Mouse (Mus musculus): ENCODE measurements at regions not wholly inside any gene's neighbourhood (a gene's known extent, or its start where the extent isn't known, plus 50 kb on each side); places are given as distances from the start of the nearest gene placed in this dataset.

- TF ChIP-seq POLR2A (IDR thresholded peaks at IDR 0.05; ENCODE audit: control insufficient read depth, low read depth, low read length) (no peak), CTCF (IDR thresholded peaks at IDR 0.05; ENCODE audit: control insufficient read depth, insufficient read depth, insufficient replicate concordance, low read depth, low read length) (no peak)
- H3K4me1 ChIP-seq (ENCODE audit: control insufficient read depth, insufficient read depth, low read length): no peaks in the 10 kb centered on the region
- H3K27me3 ChIP-seq (ENCODE audit: control insufficient read depth, insufficient read depth, low read length): no peaks in the 10 kb centered on the region
- H3K36me3 ChIP-seq (ENCODE audit: control insufficient read depth, insufficient read depth, low read length): no peaks in the 10 kb centered on the region
- H3K27ac ChIP-seq (ENCODE audit: control insufficient read depth, insufficient read depth, low read depth, low read length): no peak overlapping the region
- H3K4me3 ChIP-seq (ENCODE audit: control insufficient read depth, low read depth, low read length): no peak overlapping the region
These were observed 187.9 kb upstream of the Kcnip4 start for GRCm38 (mm10) chr5:49712607-49713006.

GRCm38 (mm10) chr5:49682156-49682555 lies 157.4 kb upstream of the Kcnip4 start:
- Histone ChIP-seq H3K36me3 (ENCODE audit: control insufficient read depth, insufficient read depth, low read length) (no peaks in the 10 kb centered on the region), H3K27ac (ENCODE audit: control insufficient read depth, insufficient read depth, low read depth, low read length) (no peak overlapping the region), H3K4me1 (ENCODE audit: control insufficient read depth, insufficient read depth, low read length) (no peaks in the 10 kb centered on the region), H3K4me3 (ENCODE audit: control insufficient read depth, low read depth, low read length) (no peak overlapping the region), H3K27me3 (ENCODE audit: control insufficient read depth, insufficient read depth, low read length) (no peaks in the 10 kb centered on the region)
- no peak for TF ChIP-seq CTCF (IDR thresholded peaks at IDR 0.05; ENCODE audit: control insufficient read depth, insufficient read depth, insufficient replicate concordance, low read depth, low read length)
- no peak for TF ChIP-seq POLR2A (IDR thresholded peaks at IDR 0.05; ENCODE audit: control insufficient read depth, low read depth, low read length)

GRCm38 (mm10) chr5:49681514-49681913 lies 156.8 kb upstream of the Kcnip4 start:
- no peaks in the 10 kb centered on the region for H3K4me1 ChIP-seq (ENCODE audit: control insufficient read depth, insufficient read depth, low read length)
- no peaks in the 10 kb centered on the region for H3K36me3 ChIP-seq (ENCODE audit: control insufficient read depth, insufficient read depth, low read length)
- H3K27ac ChIP-seq (ENCODE audit: control insufficient read depth, insufficient read depth, low read depth, low read length): no peak overlapping the region
- TF ChIP-seq CTCF (IDR thresholded peaks at IDR 0.05; ENCODE audit: control insufficient read depth, insufficient read depth, insufficient replicate concordance, low read depth, low read length): no peak
- TF ChIP-seq POLR2A (IDR thresholded peaks at IDR 0.05; ENCODE audit: control insufficient read depth, low read depth, low read length): no peak
- no peak overlapping the region for H3K4me3 ChIP-seq (ENCODE audit: control insufficient read depth, low read depth, low read length)
- no peaks in the 10 kb centered on the region for H3K27me3 ChIP-seq (ENCODE audit: control insufficient read depth, insufficient read depth, low read length)

- H3K4me1 ChIP-seq (ENCODE audit: control insufficient read depth, insufficient read depth, low read length): no peaks in the 10 kb centered on the region
- no peaks in the 10 kb centered on the region for H3K36me3 ChIP-seq (ENCODE audit: control insufficient read depth, insufficient read depth, low read length)
These were observed 151.2 kb upstream of the Kcnip4 start for GRCm38 (mm10) chr5:49675885-49676284.

GRCm38 (mm10) chr5:49665196-49665595 lies 140.5 kb upstream of the Kcnip4 start:
- Histone ChIP-seq H3K4me1 (ENCODE audit: control insufficient read depth, insufficient read depth, low read length) (no peaks in the 10 kb centered on the region), H3K4me3 (ENCODE audit: control insufficient read depth, low read depth, low read length) (no peak overlapping the region), H3K27me3 (ENCODE audit: control insufficient read depth, insufficient read depth, low read length) (no peaks in the 10 kb centered on the region)

More at GRCm38 (mm10) chr5:49675885-49676284, 151.2 kb upstream of the Kcnip4 start:
- Histone ChIP-seq H3K27me3 (ENCODE audit: control insufficient read depth, insufficient read depth, low read length) (no peaks in the 10 kb centered on the region), H3K4me3 (ENCODE audit: control insufficient read depth, low read depth, low read length) (no peak overlapping the region), H3K27ac (ENCODE audit: control insufficient read depth, insufficient read depth, low read depth, low read length) (no peak overlapping the region)
- no peak for TF ChIP-seq CTCF (IDR thresholded peaks at IDR 0.05; ENCODE audit: control insufficient read depth, insufficient read depth, insufficient replicate concordance, low read depth, low read length)
- TF ChIP-seq POLR2A (IDR thresholded peaks at IDR 0.05; ENCODE audit: control insufficient read depth, low read depth, low read length): no peak

GRCm38 (mm10) chr5:49663928-49664327 lies 139.2 kb upstream of the Kcnip4 start:
- no peak overlapping the region for H3K4me3 ChIP-seq (ENCODE audit: control insufficient read depth, low read depth, low read length)
- TF ChIP-seq CTCF (IDR thresholded peaks at IDR 0.05; ENCODE audit: control insufficient read depth, insufficient read depth, insufficient replicate concordance, low read depth, low read length): no peak
- TF ChIP-seq POLR2A (IDR thresholded peaks at IDR 0.05; ENCODE audit: control insufficient read depth, low read depth, low read length): no peak
- no peak overlapping the region for H3K27ac ChIP-seq (ENCODE audit: control insufficient read depth, insufficient read depth, low read depth, low read length)
- H3K36me3 ChIP-seq (ENCODE audit: control insufficient read depth, insufficient read depth, low read length): no peaks in the 10 kb centered on the region
- no peaks in the 10 kb centered on the region for H3K4me1 ChIP-seq (ENCODE audit: control insufficient read depth, insufficient read depth, low read length)
- H3K27me3 ChIP-seq (ENCODE audit: control insufficient read depth, insufficient read depth, low read length): no peaks in the 10 kb centered on the region

More at GRCm38 (mm10) chr5:49665196-49665595, 140.5 kb upstream of the Kcnip4 start:
- H3K27ac ChIP-seq (ENCODE audit: control insufficient read depth, insufficient read depth, low read depth, low read length): no peak overlapping the region
- H3K36me3 ChIP-seq (ENCODE audit: control insufficient read depth, insufficient read depth, low read length): no peaks in the 10 kb centered on the region
- no peak for TF ChIP-seq CTCF (IDR thresholded peaks at IDR 0.05; ENCODE audit: control insufficient read depth, insufficient read depth, insufficient replicate concordance, low read depth, low read length)
- TF ChIP-seq POLR2A (IDR thresholded peaks at IDR 0.05; ENCODE audit: control insufficient read depth, low read depth, low read length): no peak

GRCm38 (mm10) chr5:49662096-49662495 lies 137.4 kb upstream of the Kcnip4 start:
- TF ChIP-seq CTCF (IDR thresholded peaks at IDR 0.05; ENCODE audit: control insufficient read depth, insufficient read depth, insufficient replicate concordance, low read depth, low read length) (no peak), POLR2A (IDR thresholded peaks at IDR 0.05; ENCODE audit: control insufficient read depth, low read depth, low read length) (no peak)
- no peaks in the 10 kb centered on the region for H3K36me3 ChIP-seq (ENCODE audit: control insufficient read depth, insufficient read depth, low read length)
- no peak overlapping the region for H3K27ac ChIP-seq (ENCODE audit: control insufficient read depth, insufficient read depth, low read depth, low read length)

GRCm38 (mm10) chr5:49660598-49660997 lies 135.9 kb upstream of the Kcnip4 start:
- no peak for TF ChIP-seq CTCF (IDR thresholded peaks at IDR 0.05; ENCODE audit: control insufficient read depth, insufficient read depth, insufficient replicate concordance, low read depth, low read length)
- no peak for TF ChIP-seq POLR2A (IDR thresholded peaks at IDR 0.05; ENCODE audit: control insufficient read depth, low read depth, low read length)
- no peaks in the 10 kb centered on the region for H3K36me3 ChIP-seq (ENCODE audit: control insufficient read depth, insufficient read depth, low read length)
- H3K4me3 ChIP-seq (ENCODE audit: control insufficient read depth, low read depth, low read length): no peak overlapping the region
- H3K27me3 ChIP-seq (ENCODE audit: control insufficient read depth, insufficient read depth, low read length): no peaks in the 10 kb centered on the region
- no peaks in the 10 kb centered on the region for H3K4me1 ChIP-seq (ENCODE audit: control insufficient read depth, insufficient read depth, low read length)
- no peak overlapping the region for H3K27ac ChIP-seq (ENCODE audit: control insufficient read depth, insufficient read depth, low read depth, low read length)

More at GRCm38 (mm10) chr5:49662096-49662495, 137.4 kb upstream of the Kcnip4 start:
- Histone ChIP-seq H3K4me3 (ENCODE audit: control insufficient read depth, low read depth, low read length) (no peak overlapping the region), H3K27me3 (ENCODE audit: control insufficient read depth, insufficient read depth, low read length) (no peaks in the 10 kb centered on the region), H3K4me1 (ENCODE audit: control insufficient read depth, insufficient read depth, low read length) (no peaks in the 10 kb centered on the region)

Measured in testis, adult 2 months (tissue).